Mouse (Mus musculus) liver, adult (tissue): Measurements from ENCODE around the gene Gprc5d.

Source experiments
- GATA4 ChIP-seq: IDR thresholded peaks from 2 replicates; pipeline ENCODE4 v1.6.1; 2014; ENCODE audit warnings: mild to moderate bottlenecking, low read length; ENCODE audit not compliant: insufficient replicate concordance

Gene Gprc5d

GRCm38 (mm10) chr6:135065236-135065957, 52.7 kb downstream of the Gprc5d start, which contains the start of gene Gprc5a:
TSS of gene Gprc5a (plus strand) at chr6:135065651.
- TF ChIP-seq GATA4: no peak

- TF ChIP-seq GATA4: no peak
Observed at GRCm38 (mm10) chr6:135064621-135065020, 53.5 kb downstream of the Gprc5d start.

GRCm38 (mm10) chr6:135060728-135061127, 57.4 kb downstream of the Gprc5d start:
- no peak for TF ChIP-seq GATA4
